Mouse (Mus musculus) liver, adult (tissue): ENCODE results near the gene Stim2.

Experiments used
- GATA4 ChIP-seq: IDR thresholded peaks from 2 replicates; pipeline ENCODE4 v1.6.1; 2014; ENCODE audit warnings: mild to moderate bottlenecking, low read length; ENCODE audit not compliant: insufficient replicate concordance

Stim2 gene

DNA sequence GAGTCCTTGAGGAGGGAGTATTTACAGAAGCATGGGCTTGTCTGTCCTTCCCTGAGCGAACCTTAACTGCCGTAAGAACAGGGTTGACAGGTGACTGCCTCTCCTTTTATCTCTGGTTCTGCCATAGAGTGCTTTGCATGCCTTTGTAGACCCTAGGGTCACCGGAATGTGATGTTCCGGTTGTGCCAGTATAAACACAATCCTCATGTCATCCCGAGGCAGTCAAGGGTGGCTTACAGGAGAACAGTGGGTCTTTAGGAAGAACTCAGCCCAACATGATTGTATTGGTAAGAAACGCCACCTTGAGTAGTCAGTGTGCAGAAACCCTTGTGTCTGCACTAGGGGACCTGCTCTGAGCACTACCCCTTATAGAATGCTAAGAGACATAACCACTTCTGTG, 108.8 kb downstream of the Stim2 start:
- TF ChIP-seq GATA4 = no peak

GRCm38 (mm10) chr5:54109096-54109495, 110.8 kb downstream of the Stim2 start:
- no peak for TF ChIP-seq GATA4

GRCm38 (mm10) chr5:54110789-54111188, 112.5 kb downstream of the Stim2 start:
- TF ChIP-seq GATA4 = no peak

DNA sequence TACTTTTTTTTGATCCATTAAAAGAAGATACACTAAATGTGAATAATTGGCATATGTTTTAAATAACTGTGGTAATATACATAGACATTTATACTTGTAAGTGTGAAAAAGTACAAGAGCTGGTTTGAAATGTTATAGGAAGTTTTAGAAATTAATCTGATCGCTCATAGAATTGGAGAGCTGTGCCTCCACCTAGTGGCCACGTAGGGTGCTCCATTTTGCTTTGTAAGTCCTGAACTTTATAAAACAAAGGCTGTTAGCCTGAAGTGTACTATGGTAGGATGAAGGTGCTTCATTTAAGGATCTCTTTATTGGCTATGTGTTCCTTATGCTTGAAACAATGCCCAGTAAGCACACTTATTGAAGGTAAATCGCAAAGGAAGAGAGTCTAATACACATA, 115.0 kb downstream of the Stim2 start:
- TF ChIP-seq GATA4 = no peak

- no peak for TF ChIP-seq GATA4
These were observed 118.2 kb downstream of the Stim2 start for GRCm38 (mm10) chr5:54116538-54116937.

DNA sequence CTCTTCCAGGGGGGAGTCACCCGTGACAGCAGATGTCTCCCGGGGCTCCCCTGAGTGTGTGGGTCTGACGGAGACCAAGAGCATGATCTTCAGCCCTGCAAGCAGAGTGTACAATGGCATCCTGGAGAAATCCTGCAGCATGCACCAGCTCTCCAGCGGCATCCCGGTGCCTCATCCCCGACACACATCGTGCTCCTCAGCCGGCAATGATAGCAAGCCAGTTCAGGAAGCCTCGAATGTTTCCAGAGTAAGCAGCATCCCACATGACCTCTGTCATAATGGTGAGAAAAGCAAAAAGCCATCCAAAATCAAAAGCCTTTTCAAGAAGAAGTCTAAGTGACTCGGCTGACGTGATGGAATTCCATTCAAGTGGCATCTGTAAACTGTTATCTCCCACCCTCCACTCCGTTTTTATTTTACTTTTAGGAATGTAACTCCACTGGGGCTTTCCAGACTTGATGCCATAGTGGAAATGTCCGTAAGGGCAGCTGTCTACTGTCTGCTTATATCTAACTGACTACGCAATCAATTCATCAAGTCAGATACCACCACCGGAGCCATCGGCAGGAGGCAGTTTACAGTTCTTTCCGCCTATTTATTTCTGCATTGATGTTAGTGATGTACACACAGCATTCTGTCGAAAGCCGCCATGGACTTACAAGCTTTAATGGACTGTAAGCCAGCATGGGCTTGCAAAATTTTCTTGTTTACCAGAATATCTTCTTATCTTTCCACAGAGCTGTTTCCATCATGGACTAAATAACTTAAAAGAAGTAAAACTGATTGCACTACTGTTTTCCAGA, 120.3 kb downstream of the Stim2 start:
- no peak for TF ChIP-seq GATA4

GRCm38 (mm10) chr5:54148091-54148795, 149.9 kb downstream of the Stim2 start:
- no peak for TF ChIP-seq GATA4

DNA sequence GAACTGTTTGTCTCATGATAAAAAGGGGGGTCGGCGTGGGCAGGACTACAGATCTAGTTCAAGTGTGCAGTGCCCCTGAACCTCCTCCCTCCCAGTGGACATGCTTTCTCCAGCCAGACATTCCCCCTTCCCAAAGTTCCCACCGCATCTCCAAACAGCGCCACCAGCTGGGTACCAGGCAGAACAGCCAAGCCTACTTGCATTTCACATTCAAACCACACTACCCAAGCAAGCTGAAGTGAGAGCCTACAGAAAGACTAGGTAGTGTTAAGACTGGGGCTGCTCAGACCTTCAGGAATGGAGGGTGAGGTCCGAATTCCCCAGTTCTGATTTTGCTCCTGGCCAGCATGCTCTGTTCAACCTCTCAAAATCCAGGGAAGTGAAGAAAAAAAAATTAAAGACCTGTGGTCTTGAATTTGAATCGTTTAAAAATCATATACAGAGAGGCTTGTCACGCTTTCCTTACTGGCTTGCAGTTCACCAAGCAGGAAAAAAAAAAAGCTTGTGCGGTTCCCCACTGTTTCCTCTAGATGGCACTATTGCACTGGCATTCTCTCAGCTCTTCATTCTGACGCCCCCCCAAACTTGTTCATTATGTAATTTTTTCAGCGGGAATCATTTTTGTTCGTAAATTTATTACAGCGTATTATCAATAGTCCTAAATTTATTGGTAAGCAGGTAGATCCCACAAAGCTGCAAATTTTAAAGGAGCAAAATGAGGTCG, 156.4 kb downstream of the Stim2 start:
- TF ChIP-seq GATA4 = no peak

DNA sequence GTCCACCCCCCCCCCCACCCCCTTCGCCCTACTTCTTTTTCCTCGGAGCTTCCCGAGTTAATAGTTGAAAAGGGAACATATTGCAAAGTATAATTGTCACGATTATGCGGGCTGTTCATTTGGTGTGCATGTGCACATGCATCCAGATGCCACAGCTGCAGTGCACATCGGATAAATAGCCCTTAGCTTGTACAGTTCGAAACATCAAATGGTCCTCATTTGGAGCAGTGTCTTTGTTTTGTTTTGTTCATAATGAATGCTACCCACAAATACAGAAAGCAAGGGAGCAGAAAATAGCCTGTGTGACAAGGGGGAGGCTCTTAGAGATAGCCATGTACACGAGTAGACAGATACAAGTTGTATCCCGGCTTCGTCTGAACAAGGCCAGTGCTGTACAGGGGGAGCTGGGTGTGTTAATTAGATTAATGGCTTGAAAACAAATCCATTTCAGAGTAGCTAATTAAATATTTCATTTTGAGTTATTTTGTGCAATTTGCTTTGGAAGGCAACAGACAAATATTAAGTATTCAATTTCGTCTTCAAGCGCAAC, 157.0 kb downstream of the Stim2 start:
- no peak for TF ChIP-seq GATA4

- no peak for TF ChIP-seq GATA4
These were observed 157.6 kb downstream of the Stim2 start for GRCm38 (mm10) chr5:54155916-54156315.

DNA sequence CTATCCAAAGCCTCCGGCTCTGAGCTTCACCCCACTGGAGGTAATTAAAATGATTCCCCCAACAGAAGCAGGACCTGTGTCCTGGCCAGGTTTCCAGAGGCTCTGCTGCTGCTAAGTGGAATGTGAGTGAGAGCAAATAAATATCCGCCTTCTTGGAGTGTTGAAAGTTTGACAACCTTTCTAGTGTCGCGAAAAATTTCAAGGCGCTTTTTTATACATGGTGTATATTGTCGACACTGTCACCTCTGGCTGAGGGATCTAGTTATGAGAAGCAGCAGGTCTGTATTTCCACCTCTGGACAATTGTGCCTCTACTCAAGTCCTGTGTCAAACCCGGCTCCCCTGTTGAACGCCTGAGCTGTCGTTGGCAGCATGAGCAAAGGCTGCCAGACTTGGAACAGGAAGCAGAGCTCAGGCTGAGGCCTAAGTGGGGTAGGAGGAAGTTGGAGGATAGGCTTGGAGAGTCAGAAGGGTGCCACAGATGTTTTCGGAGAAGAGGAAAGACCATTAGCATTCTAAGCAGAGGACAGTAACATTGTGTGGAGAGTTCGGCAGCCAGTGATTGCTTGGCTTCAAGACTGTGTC, 158.7 kb downstream of the Stim2 start:
- no peak for TF ChIP-seq GATA4

- TF ChIP-seq GATA4 = no peak
These were observed 159.9 kb downstream of the Stim2 start for GRCm38 (mm10) chr5:54158230-54158629.

- no peak for TF ChIP-seq GATA4
These were observed 161.0 kb downstream of the Stim2 start for GRCm38 (mm10) chr5:54159156-54159793.

GRCm38 (mm10) chr5:54160561-54160960, 162.3 kb downstream of the Stim2 start:
- TF ChIP-seq GATA4 = no peak

DNA sequence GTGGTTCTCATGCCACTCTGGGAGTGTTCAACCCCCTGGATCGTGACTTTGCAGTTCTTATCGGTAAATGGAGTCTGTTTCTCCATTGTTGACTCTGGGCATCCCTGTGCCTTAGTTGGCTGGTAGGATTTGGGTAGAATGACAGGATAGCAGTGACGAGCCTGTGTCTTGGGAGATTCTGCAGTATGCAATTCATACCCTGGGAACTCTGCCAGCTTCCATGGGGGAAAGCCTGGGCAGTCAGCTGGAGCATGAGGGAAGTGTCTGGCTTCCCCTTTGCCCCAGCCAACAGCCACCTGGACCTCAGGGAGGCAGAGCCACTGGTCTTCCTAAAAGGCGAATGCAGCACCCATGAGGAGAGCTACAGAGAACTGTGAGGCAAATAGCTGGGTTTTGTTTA, 165.6 kb downstream of the Stim2 start:
- no peak for TF ChIP-seq GATA4
